Mouse (Mus musculus): ENCODE measurements around the gene Mutyh.

- TF ChIP-seq POLR2A (IDR thresholded peaks at IDR 0.05; ENCODE audit: borderline replicate concordance, low read depth, low read length): no peak
- TF ChIP-seq CTCF (IDR thresholded peaks at IDR 0.05; ENCODE audit: low read depth, low read length): no peak
Observed at GRCm38 (mm10) chr4:116764001-116764400, 43.5 kb upstream of the Mutyh start.
